In genomic region chr9:29202196-29202595, GRCm38 (mm10) we compare ENCODE assay signal across 12 mouse cellular contexts.
DNase-seq lines count a peak whose midpoint lies in the region; ATAC-seq and TF ChIP-seq lines count a peak whose summit lies in the region.
"Had no signal": no experiment of that assay in that cellular context is flagged by ENCODE, and none has a peak within 500 bp of the region (broad histone marks: within the 10 kb centered on the region; RNA-seq: fewer than 3 reads in every experiment).

No protein-coding gene starts in this region.

- peaks cover 47% of the 10 kb centered on the region for H3K4me1 ChIP-seq in cerebellum, adult 2 months (ENCODE audit: control insufficient read depth, insufficient read depth, low read length)
- peaks cover 41% of the 10 kb centered on the region for H3K4me1 ChIP-seq in hindbrain, embryonic 13.5 days (replicated peaks)
- H3K4me1 ChIP-seq in hindbrain, embryonic 16.5 days (ENCODE audit: control insufficient read depth, insufficient read depth, low read depth, low read length), result peaks cover 15% of the 10 kb centered on the region
- H3K4me1 ChIP-seq: intestine, embryonic 15.5 days had no signal

- peak in 1 of 2 experiments; percentile 46 for DNase-seq in cerebellum, adult 2 months
- no peak for DNase-seq in cerebellum, postnatal 4 days (ENCODE audit: low spot score in 2 of 2)
- DNase-seq in retina, postnatal 1 day, result peak; percentile 40
- no peak for DNase-seq in retina, embryonic 14.5 days (ENCODE audit: low spot score)
- peak; percentile 30 for DNase-seq in right cerebral cortex, postnatal 4 days
- DNase-seq: gastrocnemius, postnatal 14 days had no signal

- H3K4me3 ChIP-seq in cerebellum, adult 2 months (replicated peaks; ENCODE audit: insufficient read depth, low read depth, low read length), result no peak overlapping the region
- H3K4me3 ChIP-seq in hindbrain, embryonic 13.5 days, result no peak overlapping the region
- no peak overlapping the region for H3K4me3 ChIP-seq in hindbrain, embryonic 16.5 days (ENCODE audit: low read length)
- H3K4me3 ChIP-seq: intestine, embryonic 15.5 days; layer of hippocampus, adult 2 months; neural tube, embryonic 12.5 days had no signal

- H3K9me3 ChIP-seq in hindbrain, embryonic 13.5 days, result no peaks in the 10 kb centered on the region
- H3K9me3 ChIP-seq in hindbrain, embryonic 16.5 days (ENCODE audit: control insufficient read depth, low read length), result no peaks in the 10 kb centered on the region
- H3K9me3 ChIP-seq: intestine, embryonic 15.5 days; neural tube, embryonic 12.5 days had no signal

- no peaks in the 10 kb centered on the region for H3K27me3 ChIP-seq in cerebellum, adult 2 months (ENCODE audit: control insufficient read depth, insufficient read depth, low read length)
- H3K27me3 ChIP-seq in hindbrain, embryonic 13.5 days, result no peaks in the 10 kb centered on the region
- H3K27me3 ChIP-seq in hindbrain, embryonic 16.5 days (replicated peaks; ENCODE audit: control insufficient read depth, insufficient read depth, low read length), result no peaks in the 10 kb centered on the region
- H3K27me3 ChIP-seq: intestine, embryonic 15.5 days; neural tube, embryonic 12.5 days had no signal

- H3K9ac ChIP-seq in hindbrain, embryonic 13.5 days, result no peak overlapping the region
- no peak overlapping the region for H3K9ac ChIP-seq in hindbrain, embryonic 16.5 days (ENCODE audit: low read depth, low read length)
- H3K9ac ChIP-seq: intestine, embryonic 15.5 days; neural tube, embryonic 12.5 days had no signal

- peak overlapping the region; percentile 10; the same call in 1 of the 2 replicates for H3K27ac ChIP-seq in cerebellum, adult 2 months (ENCODE audit: insufficient read depth, low read length)
- peak overlapping the region; percentile 69; the same call in 1 of the 2 replicates for H3K27ac ChIP-seq in hindbrain, embryonic 13.5 days
- H3K27ac ChIP-seq in hindbrain, embryonic 16.5 days (ENCODE audit: low read depth, low read length), result no peak overlapping the region
- H3K27ac ChIP-seq: intestine, embryonic 15.5 days; layer of hippocampus, adult 2 months; neural tube, embryonic 12.5 days had no signal

- 33% methylated on average over 2 of the region's 2 CpGs for WGBS in cerebellum, adult 2 months
- WGBS in hindbrain, embryonic 13.5 days, result 12% methylated on average over 2 of the region's 2 CpGs
- WGBS in hindbrain, embryonic 16.5 days, result 21% methylated on average over 2 of the region's 2 CpGs

- TF ChIP-seq CTCF in cerebellum, adult 2 months (IDR thresholded peaks at IDR 0.05; ENCODE audit: borderline replicate concordance, insufficient read depth, low read depth, low read length), result no peak

- no peak for ATAC-seq in hindbrain, embryonic 13.5 days (ENCODE audit: low FRiP score)
- ATAC-seq in hindbrain, embryonic 16.5 days, result no peak
- ATAC-seq in monocyte, adult 5-6 weeks (replicated peaks; ENCODE audit: insufficient number of reproducible peaks, low FRiP score, low TSS enrichment, poor library complexity, severe bottlenecking), result no peak

- H3K36me3 ChIP-seq in hindbrain, embryonic 13.5 days, result no peaks in the 10 kb centered on the region
- H3K36me3 ChIP-seq in hindbrain, embryonic 16.5 days (ENCODE audit: control insufficient read depth, insufficient read depth, low read length), result no peaks in the 10 kb centered on the region
- H3K36me3 ChIP-seq: intestine, embryonic 15.5 days; neural tube, embryonic 12.5 days had no signal

- TF ChIP-seq POLR2A in cerebellum, adult 2 months (IDR thresholded peaks at IDR 0.05; ENCODE audit: borderline replicate concordance, insufficient read depth, low read length), result no peak

- H3K4me2 ChIP-seq in hindbrain, embryonic 13.5 days, result no peak overlapping the region
- no peak overlapping the region for H3K4me2 ChIP-seq in hindbrain, embryonic 16.5 days (ENCODE audit: low read length)
- H3K4me2 ChIP-seq: intestine, embryonic 15.5 days; neural tube, embryonic 12.5 days had no signal

Comparison
In these comparisons a context has a peak if more than half of its experiments do, and no peak if none do; other contexts are left out.
1. DNase-seq: peak in retina, postnatal 1 day (single experiment) and right cerebral cortex, postnatal 4 days (single experiment); none in cerebellum, postnatal 4 days (0 of 2) and retina, embryonic 14.5 days (single experiment).